Mouse (Mus musculus) ES-Bruce4 (cell line): ENCODE measurements around the gene Arpc3. TPM values are rescaled to one million over a fixed set of nuclear protein-coding genes. Genes with fewer than 3 reads are reported as not detected.

Source experiments
- H3K27ac ChIP-seq: 2 replicates; pipeline ENCODE4 v1.5.1; 2012; ENCODE audit warnings: low read length, inconsistent platforms; ENCODE audit not compliant: insufficient read depth
- H3K27me3 ChIP-seq: 2 replicates; pipeline ENCODE4 v1.6.1; 2012; ENCODE audit warnings: mild to moderate bottlenecking, low read length, inconsistent platforms; ENCODE audit not compliant: control insufficient read depth, poor library complexity, insufficient read depth, severe bottlenecking
- H3K36me3 ChIP-seq: 2 replicates; pipeline ENCODE4 v1.6.1; 2012; ENCODE audit warnings: inconsistent platforms, mild to moderate bottlenecking, low read length, moderate library complexity; ENCODE audit not compliant: control insufficient read depth, poor library complexity, insufficient read depth, severe bottlenecking
- H3K4me1 ChIP-seq: one replicate; pipeline ENCODE4 v1.8.1; 2011; ENCODE audit warnings: low read length; ENCODE audit not compliant: control insufficient read depth, insufficient read depth
- H3K4me3 ChIP-seq: 2 replicates; pipeline ENCODE4 v1.5.1; 2011; ENCODE audit warnings: low read depth, mild to moderate bottlenecking, low read length
- H3K9ac ChIP-seq: 2 replicates; pipeline ENCODE4 v1.6.1; 2012; ENCODE audit warnings: low read depth, mild to moderate bottlenecking, inconsistent platforms; ENCODE audit not compliant: poor library complexity, severe bottlenecking
- H3K9me3 ChIP-seq: replicated peaks from 2 replicates; pipeline ENCODE4 v1.6.1; 2012; ENCODE audit warnings: mild to moderate bottlenecking, low read length, inconsistent platforms; ENCODE audit not compliant: control insufficient read depth, poor library complexity, insufficient read depth, severe bottlenecking
- CTCF ChIP-seq: IDR thresholded peaks from one replicate; pipeline ENCODE4 v1.8.1; 2011; ENCODE audit warnings: low read depth, low read length
- EP300 ChIP-seq: IDR thresholded peaks from 2 replicates; pipeline ENCODE4 v1.6.1; 2011; ENCODE audit warnings: low read depth, low read length; ENCODE audit not compliant: insufficient read depth
- POLR2A ChIP-seq: IDR thresholded peaks from one replicate; pipeline ENCODE4 v1.8.1; 2011; ENCODE audit warnings: low read length; ENCODE audit not compliant: insufficient read depth
- polyA plus RNA-seq: library from polyadenylated mRNA; stranded (reverse); fragments of >200 nt; gene quantifications from 2 replicates; pipeline ENCODE4 v1.2.4, GENCODE M21; 2011; ENCODE audit warnings: low read depth; ENCODE audit not compliant: missing spikeins, insufficient read depth, insufficient read length

The Arpc3 gene
- polyA plus RNA-seq, 1 experiment: 289 TPM

- no peak for TF ChIP-seq EP300
- TF ChIP-seq CTCF: no peak
- TF ChIP-seq POLR2A: no peak
- H3K27ac ChIP-seq: no peak overlapping the region
- no peaks in the 10 kb centered on the region for H3K27me3 ChIP-seq
- H3K36me3 ChIP-seq: peaks cover 7% of the 10 kb centered on the region; the same call in 1 of the 2 replicates
- H3K4me1 ChIP-seq: no peaks in the 10 kb centered on the region
- no peaks in the 10 kb centered on the region for H3K9me3 ChIP-seq
- H3K9ac ChIP-seq: no peak overlapping the region
- no peak overlapping the region for H3K4me3 ChIP-seq
Observed at GRCm38 (mm10) chr5:122402160-122402559, 10.5 kb downstream of the Arpc3 start.

GRCm38 (mm10) chr5:122402772-122403171, 11.1 kb downstream of the Arpc3 start:
- H3K9ac ChIP-seq: no peak overlapping the region
- H3K4me1 ChIP-seq: no peaks in the 10 kb centered on the region
- H3K27me3 ChIP-seq: no peaks in the 10 kb centered on the region
- no peaks in the 10 kb centered on the region for H3K9me3 ChIP-seq
- no peak overlapping the region for H3K4me3 ChIP-seq
- no peak overlapping the region for H3K27ac ChIP-seq
- peaks cover 7% of the 10 kb centered on the region; the same call in 1 of the 2 replicates for H3K36me3 ChIP-seq
- no peak for TF ChIP-seq EP300

GRCm38 (mm10) chr5:122403362-122403761, 11.7 kb downstream of the Arpc3 start:
- H3K4me1 ChIP-seq: no peaks in the 10 kb centered on the region
- H3K9me3 ChIP-seq: no peaks in the 10 kb centered on the region
- H3K27me3 ChIP-seq: no peaks in the 10 kb centered on the region
- TF ChIP-seq CTCF (no peak), EP300 (no peak), POLR2A (no peak)
- peaks cover 7% of the 10 kb centered on the region; the same call in 1 of the 2 replicates for H3K36me3 ChIP-seq
- H3K4me3 ChIP-seq: no peak overlapping the region
- no peak overlapping the region for H3K9ac ChIP-seq
- H3K27ac ChIP-seq: no peak overlapping the region

GRCm38 (mm10) chr5:122405537-122405936, 13.9 kb downstream of the Arpc3 start:
- peaks cover 7% of the 10 kb centered on the region; the same call in 1 of the 2 replicates for H3K36me3 ChIP-seq
- H3K4me3 ChIP-seq: no peak overlapping the region
- TF ChIP-seq EP300: no peak
- no peak for TF ChIP-seq POLR2A
- no peak for TF ChIP-seq CTCF

GRCm38 (mm10) chr5:122409692-122410645, 18.3 kb downstream of the Arpc3 start:
- H3K4me3 ChIP-seq: peak overlapping the region; percentile 10; the same call in 1 of the 2 replicates

More at GRCm38 (mm10) chr5:122405537-122405936, 13.9 kb downstream of the Arpc3 start:
- Histone ChIP-seq H3K9ac (no peak overlapping the region), H3K9me3 (no peaks in the 10 kb centered on the region), H3K27me3 (no peaks in the 10 kb centered on the region), H3K27ac (no peak overlapping the region), H3K4me1 (no peaks in the 10 kb centered on the region)

GRCm38 (mm10) chr5:122411892-122412291, 20.2 kb downstream of the Arpc3 start:
- Histone ChIP-seq H3K27ac (no peak overlapping the region), H3K4me3 (no peak overlapping the region), H3K4me1 (no peaks in the 10 kb centered on the region), H3K27me3 (no peaks in the 10 kb centered on the region), H3K9me3 (no peaks in the 10 kb centered on the region), H3K36me3 (no peaks in the 10 kb centered on the region), H3K9ac (no peak overlapping the region)
- TF ChIP-seq EP300 (no peak), POLR2A (no peak), CTCF (no peak)

More at GRCm38 (mm10) chr5:122409692-122410645, 18.3 kb downstream of the Arpc3 start:
- TF ChIP-seq POLR2A (no peak), CTCF (peak; percentile 32), EP300 (no peak)
- Histone ChIP-seq H3K27me3 (no peaks in the 10 kb centered on the region), H3K27ac (no peak overlapping the region), H3K9me3 (no peaks in the 10 kb centered on the region), H3K4me1 (no peaks in the 10 kb centered on the region), H3K9ac (no peak overlapping the region), H3K36me3 (0 out of 2 replicates have a peak, but pooled peaks cover 2% of the 10 kb centered on the region)
